ENCODE assay signal across 14 mouse cellular contexts in genomic region chr13:89146056-89146547, GRCm38 (mm10).
DNase-seq lines count a peak whose midpoint lies in the region; ATAC-seq and TF ChIP-seq lines count a peak whose summit lies in the region.
"Had no signal": no experiment of that assay in that cellular context is flagged by ENCODE, and none has a peak within 500 bp of the region (broad histone marks: within the 10 kb centered on the region; RNA-seq: fewer than 3 reads in every experiment).

No protein-coding gene starts in this region.

- no peaks in the 10 kb centered on the region for H3K36me3 ChIP-seq in heart, embryonic 13.5 days
- no peaks in the 10 kb centered on the region for H3K36me3 ChIP-seq in hindbrain, embryonic 12.5 days
- no peaks in the 10 kb centered on the region for H3K36me3 ChIP-seq in midbrain, embryonic 14.5 days (ENCODE audit: control insufficient read depth, insufficient read depth, low read length)
- H3K36me3 ChIP-seq in stomach, postnatal 0 days (ENCODE audit: control insufficient read depth, insufficient read depth, low read length), result no peaks in the 10 kb centered on the region
- H3K36me3 ChIP-seq: heart, embryonic 10.5 days had no signal

- no peak for ATAC-seq in heart, embryonic 13.5 days (ENCODE audit: extremely low read depth, insufficient number of reproducible peaks, low FRiP score, low TSS enrichment)
- ATAC-seq in hindbrain, embryonic 12.5 days (ENCODE audit: low FRiP score), result no peak
- ATAC-seq in midbrain, embryonic 14.5 days (ENCODE audit: low FRiP score, low TSS enrichment), result peak; percentile 37; the same call in 1 of the 2 replicates
- no peak for ATAC-seq in stomach, postnatal 0 days (ENCODE audit: low FRiP score, low TSS enrichment)

- 17% methylated on average over 4 of the region's 4 CpGs for WGBS in heart, embryonic 13.5 days
- 56% methylated on average over 4 of the region's 4 CpGs for WGBS in hindbrain, embryonic 12.5 days
- WGBS in midbrain, embryonic 14.5 days, result 21% methylated on average over 4 of the region's 4 CpGs
- 62% methylated on average over 4 of the region's 4 CpGs for WGBS in stomach, postnatal 0 days

- H3K9ac ChIP-seq in heart, embryonic 13.5 days, result no peak overlapping the region
- no peak overlapping the region for H3K9ac ChIP-seq in hindbrain, embryonic 12.5 days
- no peak overlapping the region for H3K9ac ChIP-seq in midbrain, embryonic 14.5 days (replicated peaks; ENCODE audit: low read length)
- no peak overlapping the region for H3K9ac ChIP-seq in stomach, postnatal 0 days (ENCODE audit: low read length)

- H3K4me2 ChIP-seq in heart, embryonic 13.5 days, result 0 out of 2 replicates have a peak overlapping the region, but pooled peaks have one; percentile 3
- H3K4me2 ChIP-seq in hindbrain, embryonic 12.5 days (replicated peaks), result no peak overlapping the region
- no peak overlapping the region for H3K4me2 ChIP-seq in midbrain, embryonic 14.5 days (ENCODE audit: low read length)
- H3K4me2 ChIP-seq in stomach, postnatal 0 days (replicated peaks; ENCODE audit: low read depth), result no peak overlapping the region

- DNase-seq in heart, postnatal 36 days, result no peak
- peak; percentile 22 for DNase-seq in Muller cell, postnatal 12 days (ENCODE audit: inconsistent ontology term)
- peak; percentile 62 for DNase-seq in midbrain, embryonic 14.5 days
- no peak for DNase-seq in ovary, adult 18-20 months (ENCODE audit: low spot score)
- no peak for DNase-seq in stomach, postnatal 0 days (ENCODE audit: low spot score)
- DNase-seq in urinary bladder, postnatal 4 days (ENCODE audit: low spot score in 2 of 2), result no peak
- DNase-seq: cerebellum, adult 18-20 months; kidney, adult 2 months; thymus, postnatal 36 days had no signal

- H3K9me3 ChIP-seq in heart, embryonic 13.5 days, result no peaks in the 10 kb centered on the region
- no peaks in the 10 kb centered on the region for H3K9me3 ChIP-seq in hindbrain, embryonic 12.5 days (replicated peaks)
- H3K9me3 ChIP-seq in midbrain, embryonic 14.5 days (ENCODE audit: control insufficient read depth, low read length), result no peaks in the 10 kb centered on the region
- no peaks in the 10 kb centered on the region for H3K9me3 ChIP-seq in stomach, postnatal 0 days (ENCODE audit: control insufficient read depth, low read length)
- H3K9me3 ChIP-seq: heart, embryonic 10.5 days; megakaryocyte, embryonic 14.5 days had no signal

- no peaks in the 10 kb centered on the region for H3K27me3 ChIP-seq in heart, embryonic 13.5 days (replicated peaks)
- H3K27me3 ChIP-seq in hindbrain, embryonic 12.5 days, result no peaks in the 10 kb centered on the region
- H3K27me3 ChIP-seq in midbrain, embryonic 14.5 days (ENCODE audit: control insufficient read depth, insufficient read depth, low read length), result no peaks in the 10 kb centered on the region
- no peaks in the 10 kb centered on the region for H3K27me3 ChIP-seq in stomach, postnatal 0 days (ENCODE audit: control insufficient read depth, insufficient read depth, low read length)
- H3K27me3 ChIP-seq: CH12.LX; megakaryocyte, embryonic 14.5 days had no signal

- H3K4me1 ChIP-seq in heart, embryonic 13.5 days, result peaks cover 7% of the 10 kb centered on the region
- peaks cover 3% of the 10 kb centered on the region; the same call in 1 of the 2 replicates for H3K4me1 ChIP-seq in hindbrain, embryonic 12.5 days
- H3K4me1 ChIP-seq in midbrain, embryonic 14.5 days (ENCODE audit: control insufficient read depth, insufficient read depth, low read length), result peaks cover 7% of the 10 kb centered on the region
- H3K4me1 ChIP-seq in stomach, postnatal 0 days (replicated peaks; ENCODE audit: control insufficient read depth, insufficient read depth), result no peaks in the 10 kb centered on the region
- H3K4me1 ChIP-seq: megakaryocyte, embryonic 14.5 days had no signal

- H3K27ac ChIP-seq in heart, embryonic 13.5 days (replicated peaks), result 0 out of 2 replicates have a peak overlapping the region, but pooled peaks have one; percentile 5
- peak overlapping the region; percentile 4; the same call in 1 of the 2 replicates for H3K27ac ChIP-seq in hindbrain, embryonic 12.5 days
- H3K27ac ChIP-seq in midbrain, embryonic 14.5 days (replicated peaks; ENCODE audit: low read depth, low read length), result peak overlapping the region; percentile 33
- no peak overlapping the region for H3K27ac ChIP-seq in stomach, postnatal 0 days (replicated peaks)
- H3K27ac ChIP-seq: heart, embryonic 10.5 days had no signal

- H3K4me3 ChIP-seq in heart, embryonic 13.5 days, result no peak overlapping the region
- no peak overlapping the region for H3K4me3 ChIP-seq in hindbrain, embryonic 12.5 days
- H3K4me3 ChIP-seq in midbrain, embryonic 14.5 days (replicated peaks; ENCODE audit: low read depth, low read length), result no peak overlapping the region
- no peak overlapping the region for H3K4me3 ChIP-seq in stomach, postnatal 0 days (ENCODE audit: low read depth, low read length)
- H3K4me3 ChIP-seq: heart, embryonic 10.5 days; megakaryocyte, embryonic 14.5 days had no signal

- intact Hi-C loops in heart, postnatal 36 days (cut with DNase I), result no loop called here

- TF ChIP-seq EP300 in stomach, postnatal 0 days (optimal IDR thresholded peaks at IDR 0.05), result no peak

- TF ChIP-seq CTCF in stomach, postnatal 0 days (IDR thresholded peaks at IDR 0.05; ENCODE audit: low read depth), result no peak

Comparison
In these comparisons a context has a peak if more than half of its experiments do, and no peak if none do; other contexts are left out.
1. DNase-seq: peak in Muller cell, postnatal 12 days (single experiment) and midbrain, embryonic 14.5 days (single experiment); none in heart, postnatal 36 days (0 of 2), ovary, adult 18-20 months (single experiment), stomach, postnatal 0 days (single experiment) and urinary bladder, postnatal 4 days (0 of 2).